Mouse (Mus musculus) activated CD4-positive, CD25-positive, alpha-beta regulatory T cell, adult 4 months (primary cell): Measurements from ENCODE around the gene Rad51b. TPM values are rescaled to one million over a fixed set of nuclear protein-coding genes. Genes with fewer than 3 reads are reported as not detected.
"Not testable (repeated sequence)": the region's sequence is repeated elsewhere in the genome, so short reads cannot be mapped to it uniquely, and the experiment has no call there.

Experiments
- ATAC-seq: one replicate; pipeline ENCODE4 v1.8.0; 2017
- polyA plus RNA-seq, 2 experiments: library from polyadenylated mRNA; unstranded; fragments of 100-300 nt; shearing (Covaris generic); gene quantifications; one replicate each; pipeline ENCODE4 v1.2.1; 2017

Rad51b gene
- 1 to 10 TPM; 1.9 to 2.8 TPM for polyA plus RNA-seq

GRCm38 (mm10) chr12:79297121-79297576 is at the start of gene Rad51b:
Rad51b (plus strand) TSS chr12:79297282.
- peak; percentile 72 for ATAC-seq

GRCm38 (mm10) chr12:79248110-79248509 is 49.0 kb upstream of the Rad51b start:
- ATAC-seq: no peak

- ATAC-seq: no peak
Measured at GRCm38 (mm10) chr12:79253294-79254053, 43.6 kb upstream of the Rad51b start.

GRCm38 (mm10) chr12:79254975-79255374 is 42.1 kb upstream of the Rad51b start:
- ATAC-seq: no peak

- no peak for ATAC-seq
Measured at GRCm38 (mm10) chr12:79260154-79260553, 36.9 kb upstream of the Rad51b start.

GRCm38 (mm10) chr12:79261035-79261434 is 36.0 kb upstream of the Rad51b start:
- ATAC-seq: no peak

- ATAC-seq: no peak
Measured at GRCm38 (mm10) chr12:79272604-79273003, 24.5 kb upstream of the Rad51b start.

GRCm38 (mm10) chr12:79279513-79280115 is 17.5 kb upstream of the Rad51b start:
- ATAC-seq: no peak

GRCm38 (mm10) chr12:79282595-79282994 is 14.5 kb upstream of the Rad51b start:
- ATAC-seq: no peak

- no peak for ATAC-seq
Measured at GRCm38 (mm10) chr12:79292874-79293273, 4.2 kb upstream of the Rad51b start.

GRCm38 (mm10) chr12:79296126-79296816 is 811 bp upstream of the Rad51b start, which contains the start of gene Zfyve26:
Zfyve26 (minus strand) TSS chr12:79296304.
- ATAC-seq: peak; percentile 95

- no peak for ATAC-seq
Measured at GRCm38 (mm10) chr12:79297884-79298636, 978 bp downstream of the Rad51b start.

- no peak for ATAC-seq
Measured at GRCm38 (mm10) chr12:79301802-79302201, 4.7 kb downstream of the Rad51b start.

- ATAC-seq: no peak
Measured at GRCm38 (mm10) chr12:79305131-79305530, 8.0 kb downstream of the Rad51b start.

GRCm38 (mm10) chr12:79306013-79306412 is 8.9 kb downstream of the Rad51b start:
- no peak for ATAC-seq

GRCm38 (mm10) chr12:79313721-79314120 is 16.6 kb downstream of the Rad51b start:
- no peak for ATAC-seq

- ATAC-seq: no peak
Measured at GRCm38 (mm10) chr12:79317339-79317738, 20.3 kb downstream of the Rad51b start.

- no peak for ATAC-seq
Measured at GRCm38 (mm10) chr12:79320895-79321294, 23.8 kb downstream of the Rad51b start.

- not testable (repeated sequence) for ATAC-seq
Measured at GRCm38 (mm10) chr12:79322539-79322938, 25.5 kb downstream of the Rad51b start.

GRCm38 (mm10) chr12:79326236-79326635 is 29.2 kb downstream of the Rad51b start:
- no peak for ATAC-seq

- ATAC-seq: no peak
Measured at GRCm38 (mm10) chr12:79326745-79327144, 29.7 kb downstream of the Rad51b start.

- no peak for ATAC-seq
Measured at GRCm38 (mm10) chr12:79327868-79328267, 30.8 kb downstream of the Rad51b start.

GRCm38 (mm10) chr12:79330571-79330970 is 33.5 kb downstream of the Rad51b start:
- ATAC-seq: no peak
